Mouse (Mus musculus) heart, adult 11 months (tissue): ENCODE results near the gene Tle6.

Experiments used
- DNase-seq: peaks from one replicate; pipeline ENCODE4 v3.0.0; 2022

Gene Tle6

GRCm38 (mm10) chr10:81560719-81561459 lies 40.0 kb downstream of the Tle6 start:
- peak; percentile 97 for DNase-seq

DNA sequence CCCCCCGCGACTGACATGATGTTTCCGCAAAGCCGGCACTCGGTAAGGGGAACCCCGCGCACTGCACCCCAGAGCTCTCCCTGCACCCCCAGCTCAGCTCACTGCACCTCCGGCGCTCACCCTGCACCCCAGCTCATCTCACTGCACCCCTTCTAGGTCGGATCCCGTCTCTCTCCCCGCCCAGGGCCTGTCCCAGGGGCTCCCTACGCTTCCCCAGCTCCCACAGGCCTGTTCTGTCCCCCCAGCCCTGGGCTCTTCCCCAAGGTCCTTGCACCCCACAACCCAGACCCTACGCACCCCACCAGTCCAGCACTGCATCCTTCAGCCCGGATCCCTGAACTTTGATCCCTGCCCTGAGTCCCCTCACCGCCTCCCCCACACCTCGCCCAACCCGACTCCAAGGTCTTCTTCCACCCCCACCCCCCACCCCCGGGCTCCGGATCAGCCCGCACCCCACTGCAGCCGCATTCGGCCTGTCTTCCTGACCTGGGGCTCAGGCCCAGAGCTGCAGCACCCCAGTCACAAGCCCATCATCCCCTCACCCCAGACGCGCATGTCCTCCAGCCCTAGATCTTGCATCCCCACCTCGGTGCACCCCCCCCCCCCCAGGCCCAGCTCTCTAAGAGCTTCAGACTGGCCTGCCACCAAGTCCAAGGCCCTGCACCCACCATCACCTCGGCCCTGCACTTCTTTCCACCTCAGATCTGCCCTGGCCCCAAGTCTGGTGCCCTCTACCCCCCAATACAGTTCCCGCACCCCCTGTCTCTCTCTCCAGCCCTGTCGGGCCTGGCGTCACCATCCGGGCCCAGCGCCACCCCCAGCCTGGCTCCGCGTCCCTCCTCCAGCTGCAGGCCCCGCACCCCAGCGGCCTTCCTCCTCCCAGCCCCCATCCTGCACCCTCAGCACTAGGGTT lies 41.0 kb downstream of the Tle6 start:
- DNase-seq, result peak; percentile 99

- DNase-seq, result peak; percentile 99
Observed at GRCm38 (mm10) chr10:81559163-81559626, 41.7 kb downstream of the Tle6 start, which contains the start of gene Aes. Gene Aes (plus strand): TSS chr10:81559488.

- DNase-seq, result no peak
Observed at GRCm38 (mm10) chr10:81557491-81557890, 43.4 kb downstream of the Tle6 start.

GRCm38 (mm10) chr10:81556282-81556681 lies 44.6 kb downstream of the Tle6 start:
- DNase-seq, result no peak

GRCm38 (mm10) chr10:81553807-81554755 lies 46.8 kb downstream of the Tle6 start:
- no peak for DNase-seq

GRCm38 (mm10) chr10:81553232-81553631 lies 47.6 kb downstream of the Tle6 start:
- DNase-seq, result no peak

- DNase-seq, result peak; percentile 99
Observed at GRCm38 (mm10) chr10:81551597-81552102, 49.2 kb downstream of the Tle6 start.

GRCm38 (mm10) chr10:81550257-81550656 lies 50.6 kb downstream of the Tle6 start:
- DNase-seq, result peak; percentile 96

DNA sequence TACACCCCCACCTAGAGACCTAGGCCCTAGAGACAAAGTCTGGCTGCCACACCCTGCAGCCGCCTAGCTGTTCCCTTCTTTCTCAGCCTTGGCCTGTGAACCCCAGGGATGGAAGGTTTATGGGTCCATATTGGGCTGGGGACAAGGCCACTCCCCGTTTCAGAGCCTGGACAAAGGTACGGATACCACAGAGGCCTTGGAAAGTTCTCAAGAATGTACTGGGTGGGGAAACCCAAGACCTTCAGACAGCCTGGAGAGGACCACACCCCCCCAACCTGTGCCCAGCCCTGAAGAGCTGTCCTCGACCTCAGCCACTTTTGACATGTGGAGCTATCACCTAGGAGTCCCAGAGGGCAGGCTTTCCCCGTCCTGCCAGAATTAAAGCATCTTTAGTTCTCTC lies 51.9 kb downstream of the Tle6 start:
- DNase-seq, result no peak

- DNase-seq, result no peak
Observed at GRCm38 (mm10) chr10:81546788-81547571, 53.9 kb downstream of the Tle6 start.

- DNase-seq, result no peak
Observed at GRCm38 (mm10) chr10:81546332-81546731, 54.5 kb downstream of the Tle6 start.

GRCm38 (mm10) chr10:81545161-81545747 lies 55.6 kb downstream of the Tle6 start, which contains the start of gene Gna11:
Gene Gna11 (minus strand): TSS chr10:81545190.
- DNase-seq, result peak; percentile 100

DNA sequence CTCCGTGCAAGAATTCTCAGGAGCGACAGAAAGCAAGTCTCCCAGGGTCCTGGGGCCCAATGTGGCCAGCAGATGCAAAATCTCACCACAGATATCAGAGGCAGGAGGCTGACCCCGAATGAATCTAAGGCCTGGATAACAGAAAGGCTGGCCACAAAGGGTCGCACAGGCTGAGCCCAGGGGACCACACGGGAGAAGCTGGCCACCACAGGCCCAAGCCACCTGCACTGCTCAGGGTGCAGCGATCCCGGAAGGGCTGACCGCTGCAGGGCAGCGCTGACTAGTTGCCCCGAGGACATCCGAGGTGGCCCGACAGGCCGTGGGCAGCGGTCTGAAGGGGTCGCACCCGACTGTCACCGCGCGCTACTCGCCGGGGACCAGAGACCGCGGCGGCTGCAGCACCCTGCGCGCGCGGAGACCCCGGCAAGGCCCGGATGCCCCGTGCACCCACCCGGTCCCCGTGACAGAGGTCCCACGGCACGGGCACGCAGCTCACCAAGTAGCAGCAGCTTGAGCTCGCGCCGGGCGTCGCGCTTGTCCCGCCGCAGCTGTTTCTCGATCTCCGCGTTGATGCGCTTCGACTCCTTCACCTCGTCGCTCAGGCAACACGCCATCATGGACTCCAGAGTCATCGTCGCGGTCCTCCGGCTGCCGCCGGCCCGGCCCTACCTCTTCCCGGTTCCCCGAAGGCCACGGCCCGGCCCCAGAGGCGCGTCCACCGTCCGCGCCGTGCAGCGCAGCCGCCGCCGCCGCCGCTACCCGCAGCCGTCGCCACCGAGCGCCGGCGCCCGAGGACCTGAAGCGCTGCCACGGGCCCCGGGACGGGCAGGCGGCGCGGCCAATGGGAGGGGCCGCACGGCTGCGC lies 56.3 kb downstream of the Tle6 start:
- DNase-seq, result no peak

- no peak for DNase-seq
Observed at GRCm38 (mm10) chr10:81543633-81544032, 57.2 kb downstream of the Tle6 start.

- peak; percentile 92 for DNase-seq
Observed at GRCm38 (mm10) chr10:81542727-81543460, 58.0 kb downstream of the Tle6 start.

DNA sequence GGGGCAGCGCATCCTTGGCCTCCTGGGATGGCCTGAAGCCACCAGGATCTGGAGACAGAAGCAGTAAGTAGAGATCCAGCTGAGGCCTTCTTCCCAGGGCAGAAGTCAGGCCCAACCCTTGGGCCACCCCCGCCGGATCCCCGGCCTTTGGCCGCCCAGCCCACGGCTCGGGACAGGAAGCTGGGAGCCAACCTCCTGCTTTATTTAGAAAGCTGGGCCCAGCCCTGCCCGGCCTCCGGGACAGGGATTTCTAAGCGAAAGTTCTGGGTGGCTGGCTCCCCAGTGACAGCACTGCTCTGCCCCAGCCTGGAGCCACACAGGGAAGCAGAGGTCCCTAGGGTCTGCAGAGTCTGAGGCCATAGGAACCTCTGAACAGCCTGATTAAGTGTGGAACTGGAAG lies 59.1 kb downstream of the Tle6 start:
- DNase-seq, result peak; percentile 99

DNA sequence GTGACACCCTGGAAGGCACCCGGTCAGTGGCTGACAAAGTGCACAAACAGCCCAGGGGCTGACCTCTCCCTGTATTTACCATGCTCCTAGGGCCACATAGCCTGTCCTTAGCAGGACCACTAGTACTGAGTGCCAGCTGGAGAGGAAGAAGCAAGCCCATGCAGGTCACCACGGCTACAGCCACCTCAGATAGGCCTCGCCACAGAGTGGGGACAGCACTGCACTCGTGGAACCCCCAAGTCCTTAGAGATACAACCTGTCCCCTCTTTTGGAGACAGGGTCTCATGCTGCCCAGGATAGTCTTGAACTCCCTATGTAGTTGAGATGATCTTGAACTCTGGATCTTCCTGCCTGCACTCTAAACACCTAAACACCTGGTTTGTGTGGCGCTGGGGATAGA lies 59.5 kb downstream of the Tle6 start:
- peak; percentile 94 for DNase-seq
